Mouse (Mus musculus) midbrain, embryonic 14.5 days (tissue): ENCODE data around the gene Lama1. TPM values are rescaled to one million over a fixed set of nuclear protein-coding genes. Genes with fewer than 3 reads are reported as not detected.

ENCODE experiments used
- ATAC-seq: fragments of 200-750 bp; cut with Nextera tagmentation; 2 replicates; pipeline ENCODE4 v1.8.0; 2017; ENCODE audit warnings: moderate number of reproducible peaks, moderate library complexity; ENCODE audit not compliant: low FRiP score, low TSS enrichment
- DNase-seq: peaks from one replicate; pipeline ENCODE4 v3.0.0-alpha.2; 2015
- H3K27ac ChIP-seq: fragments of 300-500 bp; sonication (generic); replicated peaks from 2 replicates; pipeline ENCODE4 v1.5.1; 2014; ENCODE audit warnings: mild to moderate bottlenecking, low read depth, low read length, moderate library complexity
- H3K27me3 ChIP-seq: fragments of 300-500 bp; sonication (generic); 2 replicates; pipeline ENCODE4 v1.6.1; 2014; ENCODE audit warnings: low read length, control low read depth, mixed read lengths; ENCODE audit not compliant: control insufficient read depth, insufficient read depth
- H3K36me3 ChIP-seq: fragments of 300-500 bp; sonication (generic); 2 replicates; pipeline ENCODE4 v1.6.1; 2014; ENCODE audit warnings: low read length, control low read depth; ENCODE audit not compliant: control insufficient read depth, insufficient read depth
- H3K4me1 ChIP-seq: fragments of 300-500 bp; sonication (generic); 2 replicates; pipeline ENCODE4 v1.6.1; 2014; ENCODE audit warnings: mild to moderate bottlenecking, antibody characterized with exemption, low read length, control low read depth; ENCODE audit not compliant: control insufficient read depth, insufficient read depth
- H3K4me2 ChIP-seq: fragments of 300-500 bp; sonication (generic); 2 replicates; pipeline ENCODE4 v1.6.1; 2014; ENCODE audit warnings: mild to moderate bottlenecking, low read length, moderate library complexity
- H3K4me3 ChIP-seq: fragments of 300-500 bp; sonication (generic); replicated peaks from 2 replicates; pipeline ENCODE4 v1.5.1; 2014; ENCODE audit warnings: low read depth, low read length
- H3K9ac ChIP-seq: fragments of 300-500 bp; sonication (generic); replicated peaks from 2 replicates; pipeline ENCODE4 v1.6.1; 2014; ENCODE audit warnings: mild to moderate bottlenecking, low read length, moderate library complexity
- H3K9me3 ChIP-seq: fragments of 300-500 bp; sonication (generic); 2 replicates; pipeline ENCODE4 v1.6.1; 2016; ENCODE audit warnings: low read length, control low read depth, mixed read lengths; ENCODE audit not compliant: control insufficient read depth
- WGBS: fragments of 180-500 bp; shearing (Covaris S2); extraction: QIAGEN DNeasy Blood & Tissue Kit; methylation state at CpG from one replicate; pipeline ENCODE4 v1.1.7; 2014; 5-methylcytosine and 5-hydroxymethylcytosine counted together
- polyA plus RNA-seq: library from polyadenylated mRNA; unstranded; fragments of >200 nt; fragmentation: Nextera tagmentation; extraction: Ambion mirVana; gene quantifications from 2 replicates; pipeline ENCODE4 v1.2.1, GENCODE M21; 2014

Gene Lama1
- polyA plus RNA-seq, 1 experiment from 2014 or later: 10.1 TPM

DNA sequence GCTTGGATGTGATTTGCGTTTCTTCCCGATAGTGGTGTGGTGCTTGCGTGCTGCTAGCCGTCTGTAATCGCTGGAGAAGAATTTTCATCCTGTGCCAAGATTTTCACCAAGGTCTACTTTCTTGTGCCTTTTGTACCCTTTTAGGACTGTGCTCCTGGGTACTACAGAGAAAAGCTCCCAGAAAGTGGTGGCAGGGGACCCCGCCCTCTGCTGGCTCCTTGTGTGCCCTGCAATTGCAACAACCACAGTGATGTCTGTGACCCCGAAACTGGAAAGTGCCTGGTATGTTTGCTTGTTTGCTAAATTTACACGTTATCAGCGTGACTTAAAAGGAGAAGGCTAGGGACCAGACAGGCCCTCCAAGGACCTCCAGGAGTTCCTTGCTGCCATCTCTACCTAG is 79.7 kb downstream of the Lama1 start:
- ATAC-seq (no peak), DNase-seq (peak; percentile 56)
- Histone ChIP-seq H3K27me3 (no peaks in the 10 kb centered on the region), H3K4me1 (no peaks in the 10 kb centered on the region), H3K27ac (no peak overlapping the region), H3K4me2 (no peak overlapping the region), H3K9ac (no peak overlapping the region), H3K9me3 (no peaks in the 10 kb centered on the region), H3K4me3 (no peak overlapping the region), H3K36me3 (no peaks in the 10 kb centered on the region; the same call in 1 of the 2 replicates)
- 78% methylated on average over 9 of the region's 9 CpGs for WGBS

DNA sequence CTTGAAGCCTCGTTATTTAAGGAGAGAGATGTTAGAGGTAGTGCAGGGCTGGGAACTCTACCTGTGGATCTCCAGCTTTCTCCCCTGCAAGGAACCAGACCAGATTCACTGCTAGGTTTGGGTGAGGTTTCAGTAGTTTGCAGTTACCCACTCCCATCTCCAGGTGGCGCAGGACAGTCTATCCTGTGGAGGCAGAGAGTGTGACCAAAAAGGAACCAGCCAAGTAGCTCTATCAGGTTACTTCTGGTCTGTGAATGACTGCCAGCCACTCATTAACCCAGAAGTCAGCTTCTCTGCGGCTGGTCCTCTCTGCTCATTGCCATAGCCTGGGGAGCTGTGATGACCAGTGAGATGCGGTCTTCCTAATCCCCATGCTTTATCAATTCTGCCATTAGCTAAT is 82.8 kb downstream of the Lama1 start:
- 41% methylated on average over 4 of the region's 4 CpGs for WGBS
- Histone ChIP-seq H3K4me3 (no peak overlapping the region), H3K36me3 (no peaks in the 10 kb centered on the region; the same call in 1 of the 2 replicates), H3K4me1 (no peaks in the 10 kb centered on the region), H3K4me2 (no peak overlapping the region), H3K27me3 (no peaks in the 10 kb centered on the region), H3K9me3 (no peaks in the 10 kb centered on the region), H3K9ac (no peak overlapping the region), H3K27ac (no peak overlapping the region)
- peak; percentile 61 for DNase-seq
- ATAC-seq: no peak

DNA sequence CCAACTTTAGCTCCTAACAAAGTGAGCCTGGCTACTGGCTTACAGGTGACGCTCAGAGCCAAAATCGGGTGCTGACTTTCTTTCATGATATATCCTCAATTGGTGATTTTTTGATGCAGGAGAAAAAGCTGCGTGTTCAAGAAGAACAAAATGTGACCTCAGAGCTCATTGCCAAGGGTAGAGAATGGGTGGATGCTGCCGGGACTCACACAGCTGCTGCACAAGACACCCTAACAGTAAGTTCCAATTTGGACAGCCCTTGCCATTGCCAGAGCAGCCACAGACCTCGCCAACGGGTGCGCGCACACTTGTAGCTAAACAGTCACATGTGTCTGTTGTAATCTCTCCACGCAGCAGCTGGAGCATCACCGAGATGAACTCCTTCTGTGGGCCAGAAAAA is 94.0 kb downstream of the Lama1 start:
- Histone ChIP-seq H3K9me3 (no peaks in the 10 kb centered on the region), H3K4me3 (no peak overlapping the region), H3K27me3 (no peaks in the 10 kb centered on the region), H3K36me3 (peaks cover 15% of the 10 kb centered on the region), H3K4me2 (no peak overlapping the region), H3K27ac (no peak overlapping the region), H3K9ac (no peak overlapping the region), H3K4me1 (no peaks in the 10 kb centered on the region)
- DNase-seq (no peak), ATAC-seq (no peak)
- WGBS: 96% methylated on average over 10 of the region's 10 CpGs

DNA sequence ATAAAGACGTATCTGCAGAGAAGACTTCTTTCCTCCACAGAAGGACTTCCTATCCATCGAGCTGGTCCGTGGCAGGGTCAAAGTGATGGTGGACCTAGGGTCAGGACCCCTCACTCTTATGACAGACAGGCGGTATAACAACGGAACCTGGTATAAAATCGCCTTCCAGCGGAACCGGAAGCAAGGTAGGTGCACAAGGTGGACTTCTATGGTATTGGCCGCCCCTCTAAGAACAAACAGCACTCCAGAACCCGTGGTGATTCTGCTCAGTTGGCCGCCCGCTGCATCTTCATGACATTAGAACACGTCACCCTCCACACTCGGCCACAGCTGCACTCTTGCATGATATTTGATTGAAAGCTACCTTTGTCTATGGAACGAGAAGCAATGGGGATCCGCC is 112.1 kb downstream of the Lama1 start:
- ATAC-seq (no peak), DNase-seq (no peak)
- Histone ChIP-seq H3K36me3 (peaks cover 44% of the 10 kb centered on the region), H3K9me3 (no peaks in the 10 kb centered on the region), H3K4me2 (no peak overlapping the region), H3K4me3 (no peak overlapping the region), H3K27ac (no peak overlapping the region), H3K4me1 (no peaks in the 10 kb centered on the region), H3K9ac (no peak overlapping the region), H3K27me3 (no peaks in the 10 kb centered on the region)
- 92% methylated on average over 16 of the region's 16 CpGs for WGBS

DNA sequence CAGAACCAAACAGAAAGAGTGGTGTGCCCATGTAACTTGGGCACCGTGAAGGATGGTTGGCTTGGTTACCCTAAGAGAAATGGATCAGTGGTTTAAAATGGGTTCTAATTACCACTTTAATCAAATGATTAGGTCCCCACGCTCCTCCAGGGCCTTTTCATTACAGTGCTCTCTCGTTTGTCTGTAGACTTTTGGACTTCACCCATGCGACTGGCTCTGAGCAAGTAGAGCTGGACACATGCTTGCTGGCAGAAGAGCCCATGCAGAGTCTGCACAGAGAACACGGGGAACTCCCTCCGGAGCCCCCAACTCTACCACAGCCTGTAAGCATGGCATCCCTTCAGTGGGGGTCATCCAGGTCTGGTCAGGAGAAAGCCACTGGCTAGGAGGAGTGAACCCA is 116.6 kb downstream of the Lama1 start:
- H3K27ac ChIP-seq: no peak overlapping the region
- H3K9ac ChIP-seq: no peak overlapping the region
- ATAC-seq (no peak), DNase-seq (no peak)
- H3K36me3 ChIP-seq: peaks cover 48% of the 10 kb centered on the region
- WGBS: 95% methylated on average over 6 of the region's 6 CpGs
- H3K4me2 ChIP-seq: no peak overlapping the region
- no peak overlapping the region for H3K4me3 ChIP-seq
- no peaks in the 10 kb centered on the region for H3K9me3 ChIP-seq
- no peaks in the 10 kb centered on the region for H3K4me1 ChIP-seq
- H3K27me3 ChIP-seq: no peaks in the 10 kb centered on the region

DNA sequence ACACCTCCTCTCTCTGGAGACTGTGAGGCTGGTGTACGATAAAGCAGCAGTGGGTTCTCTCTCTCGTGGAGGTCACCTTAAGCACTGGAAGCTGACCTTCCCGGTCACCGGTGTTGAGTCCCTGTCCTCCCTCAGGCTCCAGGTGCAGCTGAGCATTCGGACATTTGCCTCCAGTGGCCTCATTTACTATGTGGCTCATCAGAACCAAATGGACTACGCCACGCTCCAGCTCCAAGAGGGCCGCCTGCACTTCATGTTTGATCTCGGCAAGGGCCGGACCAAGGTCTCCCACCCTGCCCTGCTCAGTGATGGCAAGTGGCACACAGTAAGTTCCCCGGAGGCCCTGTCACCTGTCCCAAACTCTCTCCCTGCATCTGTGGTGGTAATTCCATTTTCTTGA is 118.7 kb downstream of the Lama1 start:
- H3K9me3 ChIP-seq: no peaks in the 10 kb centered on the region
- no peaks in the 10 kb centered on the region for H3K27me3 ChIP-seq
- no peak overlapping the region for H3K9ac ChIP-seq
- no peak overlapping the region for H3K4me3 ChIP-seq
- H3K4me1 ChIP-seq: no peaks in the 10 kb centered on the region
- ATAC-seq: no peak
- no peak overlapping the region for H3K27ac ChIP-seq
- DNase-seq: no peak
- peaks cover 34% of the 10 kb centered on the region for H3K36me3 ChIP-seq
- H3K4me2 ChIP-seq: no peak overlapping the region
- 96% methylated on average over 11 of the region's 11 CpGs for WGBS

DNA sequence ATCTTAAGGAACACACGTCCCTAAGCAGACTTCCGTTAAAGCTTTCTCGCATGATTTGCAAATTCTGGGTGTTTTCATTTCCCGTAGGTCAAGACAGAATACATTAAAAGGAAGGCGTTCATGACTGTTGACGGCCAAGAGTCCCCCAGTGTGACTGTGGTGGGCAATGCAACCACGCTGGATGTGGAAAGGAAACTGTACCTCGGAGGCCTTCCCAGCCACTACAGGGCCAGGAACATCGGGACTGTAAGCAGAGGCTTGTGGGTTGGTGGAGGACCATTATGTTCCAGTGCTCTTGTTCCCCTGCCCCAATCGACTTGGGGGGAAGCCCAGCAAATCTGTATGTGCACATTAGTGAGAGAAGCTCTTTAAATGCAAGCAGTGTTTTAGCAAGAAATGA is 119.9 kb downstream of the Lama1 start:
- H3K4me3 ChIP-seq: no peak overlapping the region
- H3K4me2 ChIP-seq: no peak overlapping the region
- no peaks in the 10 kb centered on the region for H3K4me1 ChIP-seq
- H3K27ac ChIP-seq: no peak overlapping the region
- H3K36me3 ChIP-seq: peaks cover 28% of the 10 kb centered on the region
- no peak overlapping the region for H3K9ac ChIP-seq
- no peaks in the 10 kb centered on the region for H3K27me3 ChIP-seq
- 93% methylated on average over 10 of the region's 10 CpGs for WGBS
- DNase-seq (no peak), ATAC-seq (no peak)
- H3K9me3 ChIP-seq: no peaks in the 10 kb centered on the region

DNA sequence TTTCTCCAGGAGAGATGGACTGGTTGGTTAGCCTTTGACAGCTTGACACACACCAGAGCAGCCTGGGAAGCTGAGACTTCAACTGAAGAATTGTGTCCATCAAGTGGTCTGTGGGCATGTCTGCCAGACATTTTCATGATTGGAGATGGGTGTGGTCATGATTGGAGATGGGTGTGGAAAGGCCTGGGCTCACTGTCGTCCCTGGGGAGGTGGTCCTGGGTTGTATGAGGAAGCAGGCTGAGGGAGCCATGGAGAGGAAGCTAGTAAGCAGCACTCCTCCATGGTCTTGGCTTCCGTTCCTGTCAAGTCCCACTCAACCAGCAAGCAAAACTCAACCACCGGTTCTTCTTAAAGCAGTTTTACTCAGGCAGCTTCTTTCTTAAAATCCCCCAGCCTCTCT is 130.4 kb downstream of the Lama1 start:
- no peaks in the 10 kb centered on the region for H3K4me1 ChIP-seq
- H3K36me3 ChIP-seq: peaks cover 3% of the 10 kb centered on the region; the same call in 1 of the 2 replicates
- H3K9me3 ChIP-seq: no peaks in the 10 kb centered on the region
- DNase-seq (no peak), ATAC-seq (no peak)
- H3K9ac ChIP-seq: no peak overlapping the region
- no peak overlapping the region for H3K27ac ChIP-seq
- H3K27me3 ChIP-seq: no peaks in the 10 kb centered on the region
- 91% methylated on average over 3 of the region's 3 CpGs for WGBS
- H3K4me3 ChIP-seq: no peak overlapping the region
- H3K4me2 ChIP-seq: no peak overlapping the region

DNA sequence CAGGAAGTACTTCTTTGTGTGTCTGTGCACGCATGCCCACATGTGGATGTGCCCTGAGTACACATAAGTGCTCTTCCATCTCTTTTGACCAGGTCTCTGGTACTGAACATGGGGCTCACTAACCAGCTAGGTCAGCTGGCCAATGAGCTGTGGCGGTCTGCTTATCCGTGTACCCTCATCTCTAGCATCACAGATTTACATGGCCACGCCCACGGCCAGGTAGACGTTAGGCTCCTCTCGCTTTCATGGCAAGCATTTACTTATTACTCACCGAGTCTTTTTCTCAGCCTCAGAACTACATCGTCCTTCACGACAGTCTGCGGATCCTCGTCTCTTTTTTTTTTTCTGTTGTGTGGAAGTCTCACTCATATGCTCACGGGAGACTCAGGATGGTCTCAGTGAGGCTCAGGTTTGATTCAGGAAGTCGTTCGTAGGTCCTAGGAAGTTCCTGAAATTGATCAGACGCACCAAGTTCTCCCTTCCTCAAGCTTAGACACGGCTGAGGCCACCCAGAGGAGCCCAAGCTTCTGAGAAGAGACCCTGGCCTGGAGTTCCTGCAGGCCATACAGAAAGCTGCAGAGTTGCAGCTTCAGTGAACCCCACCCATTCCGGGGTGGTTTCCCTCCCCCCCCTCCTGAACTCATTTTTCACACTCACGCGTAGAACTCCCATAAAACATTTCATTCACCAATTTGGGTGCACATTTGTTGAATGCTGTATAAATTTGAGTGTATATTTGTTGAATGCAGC is 139.3 kb downstream of the Lama1 start:
- H3K4me2 ChIP-seq: no peak overlapping the region
- H3K27me3 ChIP-seq: no peaks in the 10 kb centered on the region
- no peak overlapping the region for H3K27ac ChIP-seq
- no peaks in the 10 kb centered on the region for H3K36me3 ChIP-seq
- no peak overlapping the region for H3K4me3 ChIP-seq
- no peaks in the 10 kb centered on the region for H3K9me3 ChIP-seq
- no peak for DNase-seq
- whole genome bisulfite sequencing: 94% methylated on average over 20 of the region's 20 CpGs
- no peaks in the 10 kb centered on the region for H3K4me1 ChIP-seq
- H3K9ac ChIP-seq: no peak overlapping the region
- no peak for ATAC-seq
